Mouse (Mus musculus): Measurements from ENCODE around the gene Lgals3. TPM values are rescaled to one million over a fixed set of nuclear protein-coding genes. Genes with fewer than 3 reads are reported as not detected.

Lgals3 gene
- polyA plus RNA-seq (2017; shearing (Covaris generic)): 10 to 100 TPM; 15.0 to 29.6 TPM

DNA sequence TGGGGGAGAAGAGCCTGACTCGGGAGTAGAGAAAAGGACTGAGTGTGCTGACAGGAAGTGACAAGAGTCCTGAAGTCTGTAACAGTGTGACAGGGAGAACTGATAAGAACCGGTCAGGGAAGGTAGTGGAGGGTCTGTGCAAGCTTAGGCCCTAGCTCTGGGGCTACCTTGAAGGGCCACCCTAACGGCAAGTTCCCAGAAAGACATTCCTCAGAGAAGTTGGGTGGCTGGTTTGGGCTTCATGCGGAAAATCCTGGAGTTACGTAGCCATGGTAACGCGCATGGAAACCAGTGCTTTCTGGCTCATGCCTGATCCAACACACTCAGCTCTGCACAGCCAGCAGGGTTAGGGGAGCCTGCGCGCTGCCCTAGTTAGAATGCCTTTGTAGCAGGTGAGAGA, at the start of gene Lgals3:
Gene Lgals3, plus strand, starts transcription at position 291 of the 400 bp plus-strand sequence.

DNA sequence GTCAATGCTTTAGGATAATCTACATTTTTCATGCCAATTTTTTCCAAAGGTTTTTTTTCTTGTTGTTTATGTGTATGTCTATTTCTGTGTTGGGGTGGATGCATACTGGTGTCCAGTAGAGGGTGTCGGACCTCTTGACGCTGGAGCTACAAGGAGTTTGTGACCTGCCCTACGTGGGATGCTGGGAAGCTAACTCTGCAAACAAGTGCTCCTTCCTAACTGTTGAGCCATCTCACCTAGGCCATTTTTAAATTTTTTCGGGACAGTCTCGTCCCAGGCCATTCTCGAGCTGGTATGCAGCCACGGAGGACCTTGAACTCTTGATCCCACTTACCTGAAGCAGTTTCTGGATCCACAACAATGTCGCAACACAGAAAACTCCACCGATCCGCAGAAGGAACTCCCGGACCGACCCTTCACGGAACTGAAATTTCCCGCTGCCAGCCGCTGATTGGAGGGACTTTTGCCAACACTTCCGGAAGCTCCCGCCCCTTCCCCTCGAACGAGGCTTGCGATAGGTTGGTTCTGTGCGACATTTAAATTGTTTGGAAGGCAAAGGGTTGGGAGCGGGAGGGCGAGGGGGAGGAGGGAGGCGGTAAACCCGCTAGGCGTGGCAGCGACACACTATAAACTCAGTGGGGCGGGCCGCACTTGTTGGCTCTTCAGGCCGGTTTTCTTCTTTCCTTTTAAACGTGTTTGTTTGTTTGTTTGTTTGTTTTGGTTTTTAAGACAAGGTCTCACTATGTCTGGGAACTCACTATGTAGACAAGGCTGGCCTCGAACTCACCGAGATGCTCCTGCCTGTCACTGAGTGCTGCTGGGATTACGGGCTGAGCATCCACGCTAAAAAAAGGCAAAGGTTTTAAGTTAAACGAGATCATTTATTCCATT, 50.5 kb downstream of the Lgals3 start, which contains the start of gene Dlgap5:
Gene Dlgap5, minus strand, starts transcription at position 633 of the 891 bp plus-strand sequence.

Other genes starting within 250 kb of the Lgals3 start
- 10 to 100 TPM; 15.7 to 16.7 TPM for gene Gch1, start 178.3 kb upstream of the Lgals3 start, polyA plus RNA-seq (2017; shearing (Covaris generic))
- 10 to 100 TPM; 11.8 to 20.4 TPM for gene Wdhd1, start 90.9 kb upstream of the Lgals3 start, polyA plus RNA-seq (2017; shearing (Covaris generic))
- gene Socs4, start 90.8 kb upstream of the Lgals3 start, polyA plus RNA-seq (2017; shearing (Covaris generic)): 10 to 100 TPM; 11.9 to 14.2 TPM
- gene Mapk1ip1l, start 69.5 kb upstream of the Lgals3 start, polyA plus RNA-seq (2017; shearing (Covaris generic)): 10 to 100 TPM; 38.0 to 63.3 TPM
- 10 to 100 TPM; 11.7 to 13.6 TPM for gene Dlgap5, start 50.7 kb downstream of the Lgals3 start, polyA plus RNA-seq (2017; shearing (Covaris generic))
- gene Fbxo34, start 82.7 kb downstream of the Lgals3 start, polyA plus RNA-seq (2017; shearing (Covaris generic)): 10 to 100 TPM; 19.3 to 19.8 TPM
- 10 to 100 TPM; 15.4 to 21.9 TPM for gene Atg14, start 202.9 kb downstream of the Lgals3 start, polyA plus RNA-seq (2017; shearing (Covaris generic))

Measured in inflammation-experienced regulatory T-cells (primary cell).